Mouse (Mus musculus): Measurements from ENCODE around the gene Tpst2. TPM values are rescaled to one million over a fixed set of nuclear protein-coding genes. Genes with fewer than 3 reads are reported as not detected.
A peak's percentile ranks its signal among the peaks of the same experiment; 100 is the strongest.
"Not testable (repeated sequence)": the region's sequence is repeated elsewhere in the genome, so short reads cannot be mapped to it uniquely, and the experiment has no call there.

Tpst2 gene
- polyA plus RNA-seq, 1 experiment from 2014 or later = 28.4 TPM

DNA sequence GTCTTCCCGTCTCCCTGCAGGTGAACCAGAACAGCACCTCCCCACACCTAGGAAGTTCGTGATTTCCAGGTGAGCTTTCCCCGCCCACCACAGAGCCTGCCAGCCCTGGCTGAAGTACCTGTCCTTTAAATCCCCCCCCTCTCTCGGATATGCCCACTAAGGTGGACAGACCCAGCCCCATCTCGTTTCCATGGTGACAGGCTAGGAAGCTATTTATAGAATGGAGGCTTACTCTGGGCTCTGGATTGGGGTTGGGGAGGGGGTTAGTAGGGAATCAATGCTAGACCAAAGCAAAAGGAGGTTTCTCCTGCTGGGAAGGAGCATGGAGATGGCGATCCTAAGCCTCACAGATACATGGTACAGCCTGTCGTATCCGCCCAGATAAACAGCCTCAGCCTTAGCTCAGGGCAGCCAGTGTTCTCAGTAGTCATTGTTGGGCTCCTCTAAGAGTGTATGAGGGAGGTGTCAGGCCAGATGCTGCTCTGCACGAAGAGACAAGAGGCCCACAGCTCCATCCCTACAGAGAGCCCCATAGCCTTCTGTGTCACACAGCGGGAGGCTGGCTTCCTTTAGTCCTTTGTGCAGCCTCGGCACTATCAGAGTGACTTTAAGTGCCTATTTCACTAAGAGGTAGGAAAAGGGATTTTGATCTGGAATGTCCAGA lies 36.9 kb downstream of the Tpst2 start:
- 50% methylated on average over 11 of the region's 11 CpGs for WGBS
- Histone ChIP-seq H3K9me3 (replicated peaks) (no peaks in the 10 kb centered on the region), H3K9ac (0 out of 2 replicates have a peak overlapping the region, but pooled peaks have one; percentile 21), H3K36me3 (ENCODE audit: poor library complexity, severe bottlenecking) (peaks cover 53% of the 10 kb centered on the region), H3K4me2 (no peak overlapping the region), H3K27ac (peak overlapping the region; percentile 51), H3K27me3 (no peaks in the 10 kb centered on the region), H3K4me3 (no peak overlapping the region), H3K4me1 (no peaks in the 10 kb centered on the region)
- no peak for ATAC-seq

- Histone ChIP-seq H3K9ac (no peak overlapping the region; the same call in 1 of the 2 replicates), H3K4me2 (no peak overlapping the region), H3K36me3 (ENCODE audit: poor library complexity, severe bottlenecking) (peaks cover 23% of the 10 kb centered on the region), H3K27me3 (no peaks in the 10 kb centered on the region), H3K4me3 (no peak overlapping the region), H3K9me3 (replicated peaks) (no peaks in the 10 kb centered on the region), H3K4me1 (no peaks in the 10 kb centered on the region), H3K27ac (no peak overlapping the region)
- ATAC-seq = no peak
- WGBS = 63% methylated on average over 5 of the region's 5 CpGs
Observed at GRCm38 (mm10) chr5:112316468-112316867, 40.0 kb downstream of the Tpst2 start.

GRCm38 (mm10) chr5:112317328-112317727 lies 40.8 kb downstream of the Tpst2 start:
- Histone ChIP-seq H3K27ac (no peak overlapping the region), H3K9ac (no peak overlapping the region), H3K27me3 (no peaks in the 10 kb centered on the region), H3K4me3 (no peak overlapping the region), H3K9me3 (replicated peaks) (no peaks in the 10 kb centered on the region), H3K36me3 (ENCODE audit: poor library complexity, severe bottlenecking) (peaks cover 21% of the 10 kb centered on the region), H3K4me1 (no peaks in the 10 kb centered on the region), H3K4me2 (no peak overlapping the region)
- 63% methylated on average over 5 of the region's 5 CpGs for WGBS
- no peak for ATAC-seq

GRCm38 (mm10) chr5:112319343-112319742 lies 42.9 kb downstream of the Tpst2 start:
- ATAC-seq; H3K27me3 ChIP-seq; H3K4me1 ChIP-seq; H3K4me3 ChIP-seq; H3K9ac ChIP-seq; H3K9me3 ChIP-seq (replicated peaks); H3K27ac ChIP-seq; H3K4me2 ChIP-seq: not testable (repeated sequence)
- 79% methylated on average over 2 of the region's 2 CpGs for WGBS
- H3K36me3 ChIP-seq (ENCODE audit: poor library complexity, severe bottlenecking) = peaks cover 10% of the 10 kb centered on the region

DNA sequence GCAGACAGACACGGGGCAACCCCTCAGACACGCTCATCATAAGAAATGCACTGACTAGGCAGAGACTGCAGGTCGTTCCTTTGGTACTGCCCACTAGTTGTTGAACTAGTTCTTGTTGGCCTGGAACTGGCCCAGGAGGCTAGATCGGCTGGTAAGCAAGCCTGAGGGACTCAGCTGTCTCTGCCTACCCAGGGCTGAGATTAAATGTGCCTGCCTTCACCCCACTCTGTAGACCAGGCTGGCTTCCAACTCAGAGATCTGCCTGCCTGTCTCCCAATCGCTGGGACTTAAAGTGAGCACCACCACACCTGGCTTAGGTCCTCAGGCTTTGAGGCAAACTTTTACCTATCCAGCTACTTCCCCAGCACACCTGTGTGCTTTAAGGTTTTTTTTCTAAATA lies 43.9 kb downstream of the Tpst2 start:
- ATAC-seq = no peak
- H3K4me1 ChIP-seq = peaks cover 3% of the 10 kb centered on the region; the same call in 1 of the 2 replicates
- no peak overlapping the region for H3K4me3 ChIP-seq
- 83% methylated on average over 5 of the region's 5 CpGs for WGBS
- H3K36me3 ChIP-seq (ENCODE audit: poor library complexity, severe bottlenecking) = peaks cover 7% of the 10 kb centered on the region
- H3K27me3 ChIP-seq = no peaks in the 10 kb centered on the region
- H3K9ac ChIP-seq = no peak overlapping the region
- H3K4me2 ChIP-seq = no peak overlapping the region
- no peaks in the 10 kb centered on the region for H3K9me3 ChIP-seq (replicated peaks)
- no peak overlapping the region for H3K27ac ChIP-seq

- Histone ChIP-seq H3K4me3 (no peak overlapping the region), H3K4me1 (peaks cover 5% of the 10 kb centered on the region; the same call in 1 of the 2 replicates), H3K4me2 (no peak overlapping the region), H3K9me3 (replicated peaks) (no peaks in the 10 kb centered on the region), H3K9ac (no peak overlapping the region), H3K27me3 (no peaks in the 10 kb centered on the region), H3K27ac (no peak overlapping the region), H3K36me3 (ENCODE audit: poor library complexity, severe bottlenecking) (peaks cover 1% of the 10 kb centered on the region)
- ATAC-seq = no peak
- 75% methylated on average over 6 of the region's 6 CpGs for WGBS
Observed at GRCm38 (mm10) chr5:112320936-112321335, 44.4 kb downstream of the Tpst2 start.

DNA sequence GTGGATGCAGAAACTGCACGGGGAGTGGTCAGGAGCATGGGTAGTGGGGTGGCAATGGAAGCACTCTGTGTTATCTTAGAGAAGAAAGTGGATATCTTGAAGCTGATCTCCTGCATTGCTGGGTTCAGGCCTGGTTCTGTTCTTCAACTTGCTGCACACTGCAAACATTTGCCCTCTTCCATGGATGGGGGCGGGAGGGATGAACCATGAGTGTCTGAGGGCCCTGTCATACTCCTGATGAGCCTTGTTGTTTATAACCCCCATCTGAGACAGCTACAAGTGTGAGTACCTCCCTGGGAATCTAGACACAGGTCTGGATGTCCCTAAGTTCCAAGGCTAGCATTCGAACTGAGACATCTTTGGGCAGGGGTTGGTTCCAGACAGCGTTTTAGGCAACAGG lies 44.9 kb downstream of the Tpst2 start:
- ATAC-seq = no peak
- WGBS = 78% methylated on average over 4 of the region's 4 CpGs
- no peaks in the 10 kb centered on the region for H3K27me3 ChIP-seq
- H3K4me1 ChIP-seq = peaks cover 5% of the 10 kb centered on the region; the same call in 1 of the 2 replicates
- H3K36me3 ChIP-seq (ENCODE audit: poor library complexity, severe bottlenecking) = no peaks in the 10 kb centered on the region
- no peak overlapping the region for H3K4me2 ChIP-seq
- no peak overlapping the region for H3K27ac ChIP-seq
- no peak overlapping the region for H3K9ac ChIP-seq
- no peak overlapping the region for H3K4me3 ChIP-seq
- no peaks in the 10 kb centered on the region for H3K9me3 ChIP-seq (replicated peaks)

DNA sequence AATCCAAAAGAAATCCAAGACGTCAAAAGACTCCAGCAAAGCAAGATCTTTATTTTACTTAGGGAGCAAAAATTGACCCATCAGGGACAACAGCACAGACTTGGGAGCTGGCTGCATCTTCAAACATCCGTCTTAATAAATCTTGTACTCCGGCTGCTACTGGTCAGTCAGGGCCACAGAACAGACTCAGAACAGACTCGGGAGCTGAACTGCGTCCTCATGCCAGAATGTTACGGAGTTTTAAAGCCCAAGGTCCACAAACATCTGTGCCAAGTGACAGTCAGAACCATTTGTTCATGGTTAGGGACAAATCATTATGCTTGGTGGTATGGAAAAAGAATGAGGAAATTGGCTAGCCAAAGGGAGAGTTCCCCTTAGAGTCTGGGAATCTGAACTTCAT lies 46.8 kb downstream of the Tpst2 start:
- Histone ChIP-seq H3K9ac (no peak overlapping the region), H3K4me3 (no peak overlapping the region), H3K27me3 (no peaks in the 10 kb centered on the region), H3K4me1 (peaks cover 20% of the 10 kb centered on the region), H3K4me2 (no peak overlapping the region), H3K36me3 (ENCODE audit: poor library complexity, severe bottlenecking) (peaks cover 8% of the 10 kb centered on the region), H3K9me3 (replicated peaks) (no peaks in the 10 kb centered on the region), H3K27ac (no peak overlapping the region)
- no peak for ATAC-seq
- WGBS = 86% methylated on average over 6 of the region's 6 CpGs

DNA sequence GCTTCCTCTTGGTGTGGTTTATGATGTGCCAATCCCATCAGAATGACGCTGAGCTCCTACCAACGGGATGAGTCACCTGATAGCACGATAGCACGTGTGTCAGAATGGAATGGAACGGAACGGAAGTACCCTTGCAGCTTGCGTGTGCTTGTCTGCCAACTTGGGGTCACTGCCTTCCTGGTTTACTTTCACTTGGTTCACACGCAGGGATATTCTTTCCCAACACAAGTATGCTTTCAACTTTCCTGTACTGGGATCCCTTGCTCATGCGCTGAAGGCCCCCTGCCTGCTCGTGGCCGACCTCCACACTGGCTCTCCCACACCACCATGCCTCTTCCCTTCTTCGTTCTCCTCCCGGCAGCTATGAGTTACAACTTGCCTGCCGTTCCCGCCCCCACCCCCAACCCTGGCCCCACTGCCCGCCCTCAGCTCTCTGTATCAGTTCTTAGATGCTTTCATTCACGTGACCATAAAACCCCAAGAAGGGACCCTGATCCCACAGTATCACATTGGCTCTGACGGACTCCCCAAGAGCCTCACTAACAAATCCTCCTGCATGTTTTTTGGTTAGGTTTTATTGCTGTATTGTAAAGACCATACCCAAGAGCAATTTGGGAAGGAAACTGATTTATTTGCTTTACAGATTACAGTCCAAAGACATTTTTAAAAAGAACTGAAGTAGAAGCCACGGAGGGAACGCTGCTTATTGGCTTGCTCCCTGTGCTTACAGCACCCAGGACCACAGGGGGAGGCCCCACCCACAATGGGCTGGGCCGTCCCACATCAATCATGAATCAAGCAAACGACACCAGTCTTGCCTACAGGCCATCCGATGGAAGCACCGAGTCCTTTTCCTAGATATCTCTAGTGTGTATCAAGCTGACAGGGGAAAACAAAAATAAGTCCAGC lies 48.4 kb downstream of the Tpst2 start:
- H3K27me3 ChIP-seq = no peaks in the 10 kb centered on the region
- no peak overlapping the region for H3K27ac ChIP-seq
- peak overlapping the region; percentile 78 for H3K4me2 ChIP-seq
- peaks cover 21% of the 10 kb centered on the region for H3K4me1 ChIP-seq
- ATAC-seq = no peak
- WGBS = 41% methylated on average over 24 of the region's 24 CpGs
- no peak overlapping the region for H3K9ac ChIP-seq
- no peaks in the 10 kb centered on the region for H3K9me3 ChIP-seq (replicated peaks)
- H3K36me3 ChIP-seq (ENCODE audit: poor library complexity, severe bottlenecking) = peaks cover 24% of the 10 kb centered on the region
- H3K4me3 ChIP-seq = no peak overlapping the region; the same call in 1 of the 2 replicates

DNA sequence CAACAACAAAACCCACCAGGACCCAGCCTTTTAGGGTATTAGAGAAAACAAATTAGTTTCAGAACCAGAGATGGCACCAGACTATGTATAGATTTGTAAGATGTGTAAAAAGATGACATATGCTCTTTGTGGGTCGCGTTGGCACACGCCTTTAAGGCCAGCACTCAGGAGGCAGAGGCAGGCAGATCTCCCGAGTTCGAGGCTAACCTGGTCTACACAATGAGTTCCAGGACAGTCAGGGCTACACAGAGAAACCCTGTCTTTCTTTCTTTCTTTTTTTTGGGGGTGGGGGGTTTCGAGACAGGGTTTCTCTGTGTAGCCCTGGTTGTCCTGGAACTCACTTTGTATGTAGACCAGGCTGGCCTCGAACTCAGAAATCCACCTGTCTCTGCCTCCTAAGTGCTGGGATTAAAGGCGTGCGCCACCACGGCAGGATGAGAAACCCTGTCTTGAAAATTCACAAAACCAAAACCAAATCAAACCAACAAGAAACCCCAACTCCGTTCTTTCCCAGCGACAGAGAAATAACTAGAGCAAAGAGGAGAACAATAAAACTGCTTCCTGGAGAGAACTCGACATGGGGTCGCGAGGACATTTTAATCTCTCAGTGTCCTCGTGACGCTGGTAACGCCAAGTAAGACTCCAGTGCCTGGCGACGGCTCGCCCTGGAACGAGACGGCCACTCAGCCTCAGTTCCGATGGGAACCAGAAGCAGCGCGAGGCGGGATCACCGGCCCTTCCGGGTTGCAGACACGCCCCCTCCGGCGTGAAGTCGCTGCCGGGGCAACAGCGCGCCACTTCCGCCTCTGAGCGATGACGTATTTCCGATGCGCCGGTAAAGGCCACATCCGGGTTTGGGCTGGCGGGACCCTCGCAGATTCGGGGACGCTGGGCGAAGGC lies 49.3 kb downstream of the Tpst2 start, which contains the start of gene Tfip11:
TSS of gene Tfip11 (plus strand) at position 813 of the 900 bp plus-strand sequence.
- Histone ChIP-seq H3K4me2 (peak within 1 kb of the TSS; percentile 78), H3K4me1 (peaks cover 21% of the 10 kb centered on the region), H3K9me3 (replicated peaks) (no peaks in the 10 kb centered on the region), H3K4me3 (peak within 1 kb of the TSS; percentile 87), H3K36me3 (ENCODE audit: poor library complexity, severe bottlenecking) (peaks cover 33% of the 10 kb centered on the region), H3K27me3 (no peaks in the 10 kb centered on the region), H3K9ac (peak within 1 kb of the TSS; percentile 79), H3K27ac (peak within 1 kb of the TSS; percentile 53; the same call in 1 of the 2 replicates)
- 8% methylated on average over 48 of the region's 48 CpGs for WGBS
- ATAC-seq = peak; percentile 93

- peak overlapping the region; percentile 87 for H3K4me3 ChIP-seq
- no peaks in the 10 kb centered on the region for H3K27me3 ChIP-seq
- H3K9ac ChIP-seq = peak overlapping the region; percentile 79
- ATAC-seq = peak; percentile 74
- H3K36me3 ChIP-seq (ENCODE audit: poor library complexity, severe bottlenecking) = peaks cover 40% of the 10 kb centered on the region
- WGBS = 1% methylated on average over 32 of the region's 33 CpGs
- peak overlapping the region; percentile 78 for H3K4me2 ChIP-seq
- no peaks in the 10 kb centered on the region for H3K9me3 ChIP-seq (replicated peaks)
- peaks cover 21% of the 10 kb centered on the region for H3K4me1 ChIP-seq
- no peak overlapping the region for H3K27ac ChIP-seq
Observed at GRCm38 (mm10) chr5:112326446-112327009, 50.0 kb downstream of the Tpst2 start.
